Mouse (Mus musculus) midbrain, embryonic 13.5 days (tissue): ENCODE measurements at regions not wholly inside any gene's neighbourhood (a gene's known extent, or its start where the extent isn't known, plus 50 kb on each side); places are given as distances from the start of the nearest gene placed in this dataset.
A peak's percentile ranks its signal among the peaks of the same experiment; 100 is the strongest.

Experiments
- ATAC-seq: fragments of 200-750 bp; cut with Nextera tagmentation; 2 replicates; pipeline ENCODE4 v1.8.0; 2017; ENCODE audit warnings: mild to moderate bottlenecking, moderate TSS enrichment, moderate library complexity
- H3K27ac ChIP-seq: fragments of 300-500 bp; sonication (generic); 2 replicates; pipeline ENCODE4 v1.5.1; 2015; ENCODE audit warnings: inconsistent platforms, mild to moderate bottlenecking, moderate library complexity
- H3K27me3 ChIP-seq: fragments of 300-500 bp; sonication (generic); 2 replicates; pipeline ENCODE4 v1.6.1; 2015; ENCODE audit warnings: mild to moderate bottlenecking, inconsistent platforms
- H3K36me3 ChIP-seq: fragments of 300-500 bp; sonication (generic); 2 replicates; pipeline ENCODE4 v1.6.1; 2015; ENCODE audit warnings: mild to moderate bottlenecking, inconsistent platforms
- H3K4me1 ChIP-seq: fragments of 300-500 bp; sonication (generic); replicated peaks from 2 replicates; pipeline ENCODE4 v1.6.1; 2015; ENCODE audit warnings: inconsistent platforms
- H3K4me2 ChIP-seq: fragments of 300-500 bp; sonication (generic); replicated peaks from 2 replicates; pipeline ENCODE4 v1.6.1; 2015; ENCODE audit warnings: moderate library complexity, mild to moderate bottlenecking, inconsistent platforms
- H3K4me3 ChIP-seq: fragments of 300-500 bp; sonication (generic); replicated peaks from 2 replicates; pipeline ENCODE4 v1.5.1; 2015; ENCODE audit warnings: mild to moderate bottlenecking, inconsistent platforms
- H3K9ac ChIP-seq: fragments of 300-500 bp; sonication (generic); replicated peaks from 2 replicates; pipeline ENCODE4 v1.6.1; 2015; ENCODE audit warnings: mild to moderate bottlenecking, inconsistent platforms
- H3K9me3 ChIP-seq: fragments of 300-500 bp; sonication (generic); 2 replicates; pipeline ENCODE4 v1.6.1; 2016; ENCODE audit warnings: mild to moderate bottlenecking, inconsistent platforms
- WGBS: fragments of 180-500 bp; shearing (Covaris S2); methylation state at CpG from one replicate; pipeline ENCODE4 v1.1.7; 2015; 5-methylcytosine and 5-hydroxymethylcytosine counted together

DNA sequence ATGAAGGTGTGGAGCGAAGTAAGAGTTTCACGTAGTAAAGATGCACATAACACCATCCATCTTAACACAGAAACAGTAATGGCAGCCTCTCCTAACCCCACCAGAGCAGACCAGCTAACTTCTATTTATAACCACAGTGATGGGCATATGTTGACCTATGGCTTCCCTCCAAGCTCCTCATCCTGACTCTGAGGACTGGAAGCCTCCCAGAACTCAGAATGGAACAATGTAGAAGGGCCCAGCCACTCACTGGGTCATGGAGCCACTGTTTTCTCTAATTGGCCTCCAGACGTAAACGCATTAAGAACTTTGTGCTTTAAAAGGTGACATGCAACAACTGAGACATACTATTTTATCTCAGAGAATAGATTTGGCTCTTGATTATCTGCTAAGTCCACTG, 77.0 kb downstream of the Irs2 start:
- Histone ChIP-seq H3K4me2 (no peak overlapping the region), H3K27ac (no peak overlapping the region), H3K9me3 (no peaks in the 10 kb centered on the region), H3K4me3 (no peak overlapping the region), H3K27me3 (peaks cover 12% of the 10 kb centered on the region; the same call in 1 of the 2 replicates), H3K36me3 (no peaks in the 10 kb centered on the region), H3K4me1 (peaks cover 26% of the 10 kb centered on the region), H3K9ac (no peak overlapping the region)
- ATAC-seq = no peak
- whole genome bisulfite sequencing = 93% methylated on average over 4 of the region's 4 CpGs

DNA sequence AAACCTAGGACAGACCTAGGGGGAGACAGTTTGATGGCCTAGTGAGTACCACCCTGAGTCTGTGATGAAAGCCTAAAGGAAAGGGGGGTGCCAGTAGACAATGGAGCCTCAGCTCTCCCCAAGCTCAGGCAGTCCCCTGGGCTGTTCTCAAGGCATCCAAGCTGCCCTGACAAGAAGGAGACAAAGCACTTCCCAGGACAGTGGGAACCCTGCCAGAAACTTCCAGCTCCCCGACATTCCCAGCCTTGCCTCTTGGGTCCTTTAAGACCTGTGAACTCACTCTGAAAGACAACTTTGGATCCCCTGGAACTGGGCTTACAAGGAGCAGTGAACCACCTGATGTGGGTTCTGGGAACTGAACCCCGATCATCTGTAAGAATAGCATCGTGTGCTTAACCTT, 79.4 kb downstream of the Irs2 start:
- 78% methylated on average over 3 of the region's 3 CpGs for WGBS
- Histone ChIP-seq H3K4me1 (peaks cover 49% of the 10 kb centered on the region), H3K9ac (no peak overlapping the region), H3K36me3 (no peaks in the 10 kb centered on the region), H3K4me3 (no peak overlapping the region), H3K27me3 (peaks cover 12% of the 10 kb centered on the region; the same call in 1 of the 2 replicates), H3K9me3 (no peaks in the 10 kb centered on the region), H3K27ac (peak overlapping the region; percentile 45), H3K4me2 (no peak overlapping the region)
- ATAC-seq = no peak; the same call in 1 of the 2 replicates

DNA sequence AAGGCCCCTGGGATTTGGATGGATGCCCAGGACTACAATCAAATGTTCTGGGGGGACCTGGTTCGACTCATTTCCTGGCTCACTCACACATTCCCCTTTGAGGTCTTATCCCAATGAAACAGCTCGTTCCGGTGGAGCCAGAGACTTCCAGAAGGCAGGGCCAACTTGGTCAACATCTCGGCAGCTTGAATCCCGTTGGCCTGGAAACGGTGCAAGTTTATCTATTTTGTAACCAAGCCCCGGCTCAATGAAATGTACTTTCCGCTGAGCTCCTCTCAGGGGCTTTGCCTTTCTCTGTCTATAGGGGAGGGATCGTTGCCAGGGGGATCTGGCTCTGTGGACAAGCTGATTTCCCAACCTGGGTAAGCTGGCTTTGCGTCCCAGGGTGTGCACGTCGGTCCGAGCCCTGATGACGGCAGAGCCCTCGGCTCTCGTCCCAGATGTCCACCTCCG, 79.9 kb downstream of the Irs2 start:
- peak; percentile 68 for ATAC-seq
- H3K4me1 ChIP-seq = peaks cover 54% of the 10 kb centered on the region
- peak overlapping the region; percentile 45; the same call in 1 of the 2 replicates for H3K27ac ChIP-seq
- H3K9ac ChIP-seq = no peak overlapping the region
- no peaks in the 10 kb centered on the region for H3K9me3 ChIP-seq
- WGBS = 29% methylated on average over 17 of the region's 17 CpGs
- peaks cover 16% of the 10 kb centered on the region; the same call in 1 of the 2 replicates for H3K27me3 ChIP-seq
- no peak overlapping the region for H3K4me2 ChIP-seq
- no peaks in the 10 kb centered on the region for H3K36me3 ChIP-seq
- no peak overlapping the region for H3K4me3 ChIP-seq

DNA sequence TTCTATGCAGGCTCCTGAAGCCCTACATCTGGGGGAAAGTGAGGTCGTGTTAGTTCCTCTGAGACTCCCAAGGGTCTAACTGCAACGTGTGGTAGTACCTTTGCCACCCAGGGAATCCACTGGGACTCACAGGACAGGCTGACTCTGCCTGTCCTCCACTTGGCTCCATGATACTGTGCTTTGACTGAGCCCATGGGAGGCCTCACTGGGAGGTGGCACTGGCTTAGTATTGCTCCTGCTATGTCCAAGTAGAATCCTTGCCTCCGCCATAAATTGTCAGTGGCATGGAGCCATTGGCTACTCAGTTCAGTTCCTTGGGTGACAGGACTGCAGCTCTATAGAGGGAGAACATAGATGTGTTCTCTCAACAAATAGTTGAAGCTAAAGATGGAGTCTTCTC, 81.1 kb downstream of the Irs2 start:
- Histone ChIP-seq H3K9ac (no peak overlapping the region), H3K27ac (no peak overlapping the region), H3K4me1 (peaks cover 66% of the 10 kb centered on the region), H3K4me2 (no peak overlapping the region), H3K4me3 (no peak overlapping the region), H3K9me3 (no peaks in the 10 kb centered on the region), H3K36me3 (no peaks in the 10 kb centered on the region), H3K27me3 (peaks cover 24% of the 10 kb centered on the region; the same call in 1 of the 2 replicates)
- 58% methylated on average over 3 of the region's 3 CpGs for WGBS
- no peak for ATAC-seq

DNA sequence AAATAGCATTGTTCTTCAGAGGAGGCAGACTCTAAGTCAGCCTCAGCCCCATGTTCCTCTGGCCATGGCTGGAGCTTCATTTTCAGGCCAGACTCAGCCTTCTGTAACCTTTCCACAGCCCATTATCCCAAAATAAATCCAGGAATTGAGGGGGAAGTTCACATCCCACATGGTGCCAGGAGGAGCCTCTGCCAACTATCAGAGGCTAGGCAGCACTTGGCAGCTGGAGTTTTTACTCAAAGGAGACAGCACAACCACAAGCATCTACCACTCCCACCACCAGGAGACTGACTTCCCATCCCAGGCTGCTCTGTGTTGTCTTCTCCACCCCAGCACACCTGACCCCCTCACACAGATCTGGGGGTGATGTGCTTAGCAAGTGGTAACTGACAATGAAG, 81.7 kb downstream of the Irs2 start:
- ATAC-seq = no peak
- H3K27me3 ChIP-seq = peaks cover 24% of the 10 kb centered on the region; the same call in 1 of the 2 replicates
- peak overlapping the region; percentile 39; the same call in 1 of the 2 replicates for H3K4me2 ChIP-seq
- peak overlapping the region; percentile 24; the same call in 1 of the 2 replicates for H3K9ac ChIP-seq
- H3K4me3 ChIP-seq = no peak overlapping the region
- no peaks in the 10 kb centered on the region for H3K9me3 ChIP-seq
- H3K36me3 ChIP-seq = no peaks in the 10 kb centered on the region
- peak overlapping the region; percentile 80 for H3K27ac ChIP-seq
- peaks cover 72% of the 10 kb centered on the region for H3K4me1 ChIP-seq

DNA sequence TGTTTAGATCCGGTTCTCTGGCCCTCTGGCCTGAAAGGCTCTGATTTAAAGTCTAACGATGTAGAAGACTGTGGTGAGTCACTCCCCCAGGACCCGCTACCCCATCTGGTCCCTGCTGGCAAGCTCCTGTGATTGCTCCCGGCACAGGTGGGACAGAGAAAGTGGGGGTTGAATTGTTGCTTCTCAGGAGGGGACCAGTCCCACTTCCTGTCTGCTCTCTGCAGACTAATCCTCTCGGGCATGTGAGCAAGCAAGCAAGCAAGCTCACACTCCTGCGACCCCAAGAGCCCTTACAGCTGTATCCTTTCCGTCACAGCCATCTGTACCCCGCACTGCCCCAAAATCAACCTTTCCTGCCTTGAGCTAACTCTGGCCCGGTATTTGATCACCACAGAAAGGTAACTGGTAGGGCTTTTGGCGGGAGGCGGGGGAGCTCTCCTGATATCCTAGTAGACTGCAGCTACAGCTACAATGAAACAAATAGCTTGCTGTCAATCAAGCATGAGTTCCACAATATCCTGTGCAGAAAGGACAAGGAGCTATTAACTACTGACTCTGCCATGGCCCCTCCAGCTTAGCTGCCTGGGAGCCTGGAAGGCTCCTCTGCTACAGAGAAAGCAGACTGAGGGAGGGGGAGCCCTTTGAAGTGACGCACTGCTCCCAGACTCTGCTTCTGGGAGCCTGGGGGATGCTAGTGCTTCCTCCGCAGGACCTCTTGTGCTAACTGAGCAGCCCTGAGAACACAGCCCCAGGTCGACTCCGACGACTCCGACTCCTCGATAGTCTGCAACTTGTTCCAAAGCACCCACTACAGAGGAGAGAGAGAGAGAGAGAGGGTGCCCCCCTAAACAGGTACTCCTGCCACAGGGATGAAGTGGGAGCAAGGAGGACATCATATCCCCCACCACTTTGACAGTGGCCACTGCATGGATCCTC, 82.4 kb downstream of the Irs2 start:
- H3K4me3 ChIP-seq = no peak overlapping the region
- H3K9ac ChIP-seq = peak overlapping the region; percentile 24; the same call in 1 of the 2 replicates
- H3K4me1 ChIP-seq = peaks cover 79% of the 10 kb centered on the region

DNA sequence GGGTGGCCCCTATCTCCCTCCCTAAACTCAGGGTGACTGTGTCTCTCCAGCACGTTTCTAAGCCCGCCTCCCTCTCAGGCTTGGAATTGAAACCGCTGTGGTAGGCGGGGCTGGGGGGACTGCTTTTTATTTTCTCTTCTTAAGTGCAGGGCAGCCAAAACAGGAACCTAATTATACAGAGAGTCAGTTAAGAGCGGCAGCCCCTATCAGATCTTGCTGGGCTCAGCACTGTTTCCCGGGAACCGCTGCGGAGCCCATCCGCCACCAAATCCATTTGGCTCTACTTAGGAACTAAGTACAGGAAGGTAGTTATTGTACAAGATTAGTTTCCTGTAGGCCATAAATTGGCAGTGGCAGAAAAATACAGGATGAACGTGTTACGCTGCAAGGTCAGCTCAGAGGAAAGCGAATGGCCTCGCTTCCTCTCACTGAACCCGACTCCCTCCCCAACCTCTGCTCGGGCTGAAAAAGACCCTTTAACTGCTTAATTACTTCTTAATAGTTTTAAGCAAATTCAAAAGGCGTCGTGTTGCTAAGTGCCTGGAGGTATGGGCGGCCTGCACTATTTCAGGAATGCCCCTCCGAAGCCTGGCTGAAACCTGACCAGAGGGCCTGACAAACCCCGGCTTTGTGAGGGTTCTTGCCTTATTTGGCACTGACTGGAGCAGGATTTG, 83.6 kb downstream of the Irs2 start:
- H3K27ac ChIP-seq = peak overlapping the region; percentile 15; the same call in 1 of the 2 replicates
- peaks cover 85% of the 10 kb centered on the region for H3K4me1 ChIP-seq
- H3K9me3 ChIP-seq = no peaks in the 10 kb centered on the region
- no peak overlapping the region for H3K9ac ChIP-seq
- H3K4me3 ChIP-seq = no peak overlapping the region
- no peaks in the 10 kb centered on the region for H3K36me3 ChIP-seq
- H3K27me3 ChIP-seq = peaks cover 26% of the 10 kb centered on the region; the same call in 1 of the 2 replicates
- ATAC-seq = peak; percentile 15; the same call in 1 of the 2 replicates
- peak overlapping the region; percentile 29 for H3K4me2 ChIP-seq
- 2% methylated on average over 20 of the region's 20 CpGs for WGBS

More for the DNA sequence above, 82.4 kb downstream of the Irs2 start:
- H3K4me2 ChIP-seq = peak overlapping the region; percentile 39
- H3K27ac ChIP-seq = peak overlapping the region; percentile 80
- 2% methylated on average over 18 of the region's 18 CpGs for WGBS
- peaks cover 24% of the 10 kb centered on the region; the same call in 1 of the 2 replicates for H3K27me3 ChIP-seq
- H3K36me3 ChIP-seq = no peaks in the 10 kb centered on the region
- H3K9me3 ChIP-seq = no peaks in the 10 kb centered on the region
- peak; percentile 46 for ATAC-seq

DNA sequence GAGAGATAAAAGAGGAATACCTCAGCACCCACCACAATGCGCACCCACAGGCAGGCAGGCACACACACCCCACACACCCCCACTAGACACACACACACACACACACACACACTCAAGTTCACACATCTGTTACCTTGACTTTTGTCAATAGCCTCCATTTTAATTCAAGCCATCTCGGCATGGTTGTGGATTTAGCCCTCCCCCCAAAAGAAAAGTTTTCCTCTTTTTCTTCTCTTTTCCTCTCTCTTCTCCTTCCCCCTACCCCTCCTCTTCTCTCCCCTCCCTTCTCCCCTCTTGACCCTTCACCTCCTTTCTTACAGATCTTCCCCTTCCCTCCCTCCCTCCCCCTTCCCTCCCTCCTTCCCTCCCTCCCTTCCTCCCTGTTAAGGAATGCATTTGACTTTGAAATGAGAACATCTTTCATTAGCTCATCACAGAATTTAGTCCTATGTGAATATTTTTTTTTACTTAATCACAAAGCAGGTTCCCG, 84.2 kb downstream of the Irs2 start:
- no peak overlapping the region for H3K4me3 ChIP-seq
- H3K36me3 ChIP-seq = no peaks in the 10 kb centered on the region
- H3K4me1 ChIP-seq = peaks cover 88% of the 10 kb centered on the region
- H3K4me2 ChIP-seq = peak overlapping the region; percentile 29
- H3K27ac ChIP-seq = peak overlapping the region; percentile 15; the same call in 1 of the 2 replicates
- WGBS = 0% methylated on average over 3 of the region's 3 CpGs
- ATAC-seq = no peak
- no peak overlapping the region for H3K9ac ChIP-seq
- H3K27me3 ChIP-seq = peaks cover 30% of the 10 kb centered on the region; the same call in 1 of the 2 replicates
- H3K9me3 ChIP-seq = no peaks in the 10 kb centered on the region

DNA sequence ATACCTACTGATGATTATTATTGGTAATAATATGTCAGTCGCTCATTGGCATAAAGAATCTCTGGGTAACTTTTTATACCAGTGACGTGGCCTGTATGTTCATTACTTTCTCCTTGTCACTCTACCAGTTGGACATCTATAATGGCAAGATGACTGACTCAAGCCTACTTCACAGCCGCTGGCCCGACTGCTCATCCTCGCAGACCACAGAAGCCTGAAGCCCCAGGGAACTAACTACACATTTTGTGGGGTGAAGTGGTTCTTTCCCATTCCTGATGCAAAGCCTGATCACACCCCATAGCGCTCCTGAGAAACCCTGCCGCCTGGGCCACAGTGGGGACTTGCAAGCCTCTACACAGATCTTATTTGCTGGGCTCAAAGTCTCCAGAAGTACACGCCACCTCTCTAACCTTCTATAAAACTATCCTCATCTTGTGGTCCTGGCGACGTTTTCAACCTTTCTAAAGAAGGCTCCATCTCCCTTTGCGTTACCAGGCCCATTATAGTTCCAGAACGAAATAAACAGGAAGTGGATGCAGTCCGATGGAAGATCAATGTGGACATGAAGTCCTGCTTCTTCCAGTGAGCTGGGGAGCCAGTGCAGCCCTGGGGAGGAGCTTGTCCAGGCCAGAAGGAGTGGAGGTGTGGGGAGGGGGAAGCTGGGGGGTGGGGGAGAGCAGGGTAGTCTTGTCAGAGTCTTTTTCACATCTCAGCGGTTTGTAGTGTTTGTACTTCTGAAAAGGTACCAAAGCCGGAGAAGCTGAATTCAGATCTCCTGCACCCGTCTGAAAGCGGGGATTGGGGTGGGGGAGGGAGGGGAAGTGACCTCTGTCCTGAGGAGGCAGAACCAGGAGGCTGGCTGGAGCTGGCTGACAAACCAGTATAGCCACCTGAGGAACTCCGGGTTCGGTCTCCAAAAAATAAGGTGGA, 84.9 kb downstream of the Irs2 start:
- Histone ChIP-seq H3K4me3 (no peak overlapping the region), H3K36me3 (no peaks in the 10 kb centered on the region), H3K27me3 (peaks cover 33% of the 10 kb centered on the region), H3K27ac (0 out of 2 replicates have a peak overlapping the region, but pooled peaks have one; percentile 1), H3K9ac (no peak overlapping the region), H3K9me3 (no peaks in the 10 kb centered on the region), H3K4me1 (peaks cover 81% of the 10 kb centered on the region), H3K4me2 (no peak overlapping the region)
- 25% methylated on average over 19 of the region's 19 CpGs for WGBS
- no peak for ATAC-seq

DNA sequence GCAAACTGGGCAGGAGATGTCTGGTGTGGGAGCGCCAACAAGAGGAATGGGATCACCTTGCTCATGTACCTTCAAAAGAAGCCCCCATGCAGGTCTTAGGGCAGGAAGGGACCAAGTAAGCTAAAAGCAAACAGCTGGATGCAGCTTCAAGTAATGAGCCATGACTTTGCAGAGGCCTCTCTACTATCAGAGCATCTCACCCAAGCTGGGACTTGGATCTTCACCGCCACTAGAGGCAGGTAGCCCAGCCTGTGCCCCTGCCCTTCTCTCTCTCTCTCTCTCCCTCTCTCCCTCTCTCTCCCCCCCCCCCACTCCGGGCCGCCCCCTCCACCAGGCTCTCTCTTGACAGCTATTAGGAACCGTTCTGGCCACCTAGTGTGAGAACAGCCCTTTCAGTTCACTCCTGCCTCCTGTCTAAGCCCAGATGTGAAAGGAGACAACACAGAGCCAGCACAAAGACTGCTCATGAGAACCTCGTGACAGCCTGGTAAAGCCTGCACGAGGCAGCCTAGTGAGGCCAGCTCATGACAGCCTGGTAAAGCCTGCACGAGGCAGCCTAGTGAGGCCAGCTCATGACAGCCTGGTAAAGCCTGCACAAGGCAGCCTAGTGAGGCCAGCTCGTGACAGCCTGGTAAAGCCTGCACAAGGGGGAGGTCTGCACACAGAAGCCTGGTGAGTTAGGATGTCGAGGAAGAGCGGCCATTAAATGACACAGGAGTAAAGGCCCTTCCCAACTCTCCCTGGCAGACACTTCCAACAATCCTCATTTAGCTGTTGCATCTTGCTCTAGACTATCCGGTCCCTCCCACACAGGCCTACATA, 85.8 kb downstream of the Irs2 start:
- 17% methylated on average over 12 of the region's 12 CpGs for WGBS
- Histone ChIP-seq H3K27me3 (peaks cover 32% of the 10 kb centered on the region), H3K4me2 (no peak overlapping the region), H3K9ac (no peak overlapping the region; the same call in 1 of the 2 replicates), H3K4me1 (peaks cover 73% of the 10 kb centered on the region), H3K4me3 (no peak overlapping the region), H3K36me3 (no peaks in the 10 kb centered on the region), H3K27ac (peak overlapping the region; percentile 69), H3K9me3 (no peaks in the 10 kb centered on the region)
- ATAC-seq = peak; percentile 28
